Mouse (Mus musculus): ENCODE data around the gene Hdac4. TPM values are rescaled to one million over a fixed set of nuclear protein-coding genes. Genes with fewer than 3 reads are reported as not detected.

Gene Hdac4
- total RNA-seq, 4 experiments from 2014 or later, result 45.6 to 69.5 (median 56.6) TPM

DNA sequence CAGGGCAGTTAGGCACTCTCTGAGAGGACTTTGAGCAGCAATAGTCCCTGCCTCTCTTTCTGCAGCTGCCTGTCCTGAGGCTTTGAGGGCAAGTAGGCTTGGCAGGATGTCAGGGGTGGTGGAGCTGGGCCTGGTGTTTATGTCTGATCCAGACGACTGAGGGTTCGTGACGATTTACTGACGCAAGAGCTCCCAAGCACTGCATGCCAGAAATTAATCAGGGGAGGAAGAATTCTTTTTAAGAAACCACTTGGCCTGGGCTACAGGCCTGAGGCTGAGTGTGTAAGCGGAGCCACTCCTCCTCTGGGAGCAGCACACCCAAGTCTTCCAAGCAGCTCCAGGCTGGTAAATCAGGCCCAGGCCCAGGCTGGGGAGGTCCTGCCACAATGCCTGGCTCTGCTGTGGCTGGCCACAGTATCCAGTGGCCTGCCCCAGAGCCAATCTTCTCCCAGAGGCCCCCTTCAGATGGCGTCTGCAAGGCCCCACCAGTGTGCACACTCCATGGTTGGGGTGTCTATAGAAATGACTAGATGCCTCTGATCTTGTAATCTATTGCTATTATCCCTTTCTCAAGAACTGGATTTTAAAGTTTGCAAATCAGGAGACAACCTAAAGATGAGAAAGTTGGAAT, 64.9 kb downstream of the Hdac4 start:
- DNase-seq (ENCODE audit: low spot score), result peak; percentile 82

DNA sequence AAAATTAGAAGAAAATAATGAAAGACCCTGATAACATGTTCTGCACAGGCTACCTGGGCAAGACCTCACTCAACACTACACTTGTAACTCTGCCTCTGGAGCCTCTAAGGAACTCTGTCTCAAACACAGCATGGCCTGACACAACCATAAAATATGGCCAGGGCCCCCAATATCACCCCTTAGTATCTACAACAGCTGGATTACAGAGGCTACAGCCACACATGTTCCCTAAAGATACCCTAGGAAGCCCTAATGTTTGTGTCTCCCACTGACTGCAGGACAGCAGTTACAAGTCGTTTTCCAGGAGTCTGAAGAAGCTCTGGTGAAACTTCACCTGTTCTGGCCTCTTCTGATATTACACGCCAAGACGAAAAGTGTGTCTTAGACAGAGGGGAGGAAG, 65.7 kb downstream of the Hdac4 start:
- no peak for DNase-seq (ENCODE audit: low spot score)

DNA sequence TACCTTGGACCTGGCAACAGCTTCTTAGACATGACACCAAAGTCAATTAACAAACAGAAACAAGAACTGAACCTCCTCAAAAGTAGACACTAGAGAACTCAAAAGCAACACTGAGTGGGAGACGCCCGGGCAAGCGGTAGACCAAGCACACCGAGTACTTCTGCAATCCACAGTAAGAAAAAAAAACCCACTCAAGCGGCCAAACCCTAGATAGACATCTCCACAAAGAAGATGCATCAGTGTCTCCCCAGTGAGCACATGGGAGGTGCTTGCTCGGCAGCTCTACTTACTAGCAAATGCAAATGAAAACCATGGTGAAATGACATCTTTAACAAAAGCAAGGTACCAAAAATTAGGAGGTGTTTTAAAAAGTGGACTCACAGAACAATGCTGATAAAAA, 67.7 kb downstream of the Hdac4 start:
- DNase-seq (ENCODE audit: low spot score), result no peak

DNA sequence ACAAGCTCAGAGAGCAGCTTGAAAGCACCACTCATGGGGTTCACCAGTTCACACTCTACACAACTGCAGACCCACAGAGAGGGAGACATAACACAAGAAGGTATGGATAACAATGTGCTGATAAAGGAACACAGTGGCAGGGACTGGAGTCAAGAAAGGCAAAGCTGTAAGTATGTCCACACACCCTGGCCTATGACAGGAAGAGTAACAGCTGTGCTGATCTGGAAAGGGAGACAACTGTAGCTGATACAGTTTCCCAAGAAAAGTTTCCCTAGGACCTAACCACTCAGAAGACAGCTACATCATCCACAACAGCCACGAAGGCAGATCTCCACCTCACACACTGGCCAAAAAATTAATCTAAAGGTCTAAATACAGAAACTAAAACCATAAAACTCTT, 68.1 kb downstream of the Hdac4 start:
- DNase-seq (ENCODE audit: low spot score), result no peak

DNA sequence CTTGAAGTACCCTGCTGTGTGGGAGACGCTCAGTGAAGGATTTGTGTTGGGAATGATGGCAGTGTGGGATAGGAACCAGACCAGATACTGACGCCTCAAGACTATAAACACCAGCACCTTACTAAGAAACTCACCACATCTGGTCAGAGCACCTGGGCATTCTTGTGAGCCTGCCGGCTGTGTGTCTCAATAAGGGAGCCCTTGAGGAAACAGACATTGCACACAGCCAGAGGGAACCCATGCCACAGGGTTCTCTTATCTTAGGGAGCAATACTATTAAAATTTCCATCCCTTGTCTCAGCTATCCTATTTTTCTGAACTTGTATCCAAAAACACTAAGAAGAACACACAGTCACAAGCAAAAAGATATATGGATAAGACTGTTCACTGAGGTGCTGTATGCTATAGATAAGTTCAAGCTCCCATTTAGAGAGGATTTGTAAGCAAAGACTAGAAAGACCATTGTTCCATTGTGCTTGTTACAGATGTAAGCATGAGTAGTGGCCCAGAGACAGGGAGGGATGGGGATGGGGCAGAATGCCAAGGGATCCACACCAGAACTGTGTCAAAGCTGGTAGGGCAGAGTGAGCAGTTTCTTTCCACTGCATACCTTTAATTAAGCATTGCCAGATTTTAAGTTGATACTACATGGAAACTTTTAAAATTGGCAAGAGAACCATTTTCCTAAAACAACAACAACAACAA, 70.8 kb downstream of the Hdac4 start:
- DNase-seq (ENCODE audit: low spot score), result no peak

DNA sequence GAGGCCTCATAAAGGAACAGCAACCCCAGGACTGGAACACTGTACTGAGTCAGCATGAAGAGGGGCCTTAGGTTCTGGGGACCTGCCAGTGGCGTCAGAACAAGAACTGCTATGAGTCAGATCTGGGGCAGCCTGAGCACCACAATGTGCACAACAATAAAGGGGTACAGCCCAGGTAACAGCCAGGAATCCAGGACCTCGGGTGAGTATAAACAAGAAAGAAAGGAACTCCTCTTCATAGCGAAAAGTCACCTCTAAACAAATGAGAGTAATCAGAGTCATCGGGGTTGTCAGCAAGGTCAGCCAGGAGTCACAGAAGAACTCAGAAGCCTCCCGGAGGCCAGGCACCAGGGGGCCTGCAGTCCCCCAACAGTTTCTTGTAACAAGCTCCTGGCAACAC, 76.2 kb downstream of the Hdac4 start:
- DNase-seq (ENCODE audit: low spot score), result no peak

DNA sequence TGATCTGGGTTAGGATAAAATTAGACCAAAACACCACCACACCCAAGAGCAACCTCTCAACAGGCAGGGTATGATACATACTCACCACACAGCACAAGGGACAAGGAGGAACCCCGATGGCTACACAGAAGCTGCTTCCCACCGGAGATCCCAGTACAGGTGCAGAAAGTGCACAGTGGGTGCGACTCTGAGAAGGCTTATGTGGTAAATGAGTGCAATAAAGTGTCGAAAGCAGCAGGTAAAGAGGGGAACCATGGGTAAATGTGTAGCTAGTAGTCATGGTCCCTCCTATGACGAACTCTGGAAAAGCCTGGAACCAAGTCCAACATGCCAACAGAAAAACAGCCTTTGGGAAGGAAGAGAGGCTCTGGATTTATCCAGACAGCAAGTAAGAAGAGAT, 77.9 kb downstream of the Hdac4 start:
- no peak for DNase-seq (ENCODE audit: low spot score)

DNA sequence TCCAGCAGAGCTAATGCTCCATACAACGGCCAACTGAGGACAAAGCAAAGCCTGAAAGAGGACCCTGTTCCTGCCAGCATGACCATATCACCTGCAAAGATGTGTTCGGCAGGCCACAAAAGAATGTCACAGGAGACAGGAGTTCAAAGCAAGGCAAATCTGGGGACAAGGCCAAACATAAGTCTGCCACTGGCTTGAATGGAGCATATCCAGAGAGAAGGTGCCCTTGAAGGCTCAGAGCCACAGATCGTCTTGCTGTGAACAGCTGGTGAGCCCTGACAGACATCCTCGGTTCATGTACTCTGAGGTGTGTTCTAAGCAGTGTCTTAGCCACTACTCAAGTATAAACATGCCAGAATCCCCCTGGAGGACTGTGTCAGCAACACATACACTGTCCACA, 79.3 kb downstream of the Hdac4 start:
- no peak for DNase-seq (ENCODE audit: low spot score)

DNA sequence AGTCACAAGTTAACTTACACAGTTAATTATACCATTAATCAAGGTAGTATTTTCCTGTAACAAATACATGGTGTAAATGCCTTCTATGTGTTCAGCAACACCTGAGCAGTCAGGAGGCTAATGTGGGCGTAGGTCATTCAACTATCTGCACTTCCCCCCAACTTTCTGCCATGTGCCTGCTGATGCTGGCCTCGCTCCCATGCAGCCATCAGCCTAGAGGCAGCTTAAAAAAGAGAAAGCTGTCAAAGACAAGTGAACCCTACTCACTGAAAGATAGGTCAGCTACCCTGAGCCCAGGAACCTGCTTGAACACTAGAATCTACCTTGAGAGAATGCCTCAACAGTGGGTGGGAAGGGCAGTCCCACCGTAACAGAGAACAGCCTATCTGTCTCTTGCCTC, 81.4 kb downstream of the Hdac4 start:
- no peak for DNase-seq (ENCODE audit: low spot score)

DNA sequence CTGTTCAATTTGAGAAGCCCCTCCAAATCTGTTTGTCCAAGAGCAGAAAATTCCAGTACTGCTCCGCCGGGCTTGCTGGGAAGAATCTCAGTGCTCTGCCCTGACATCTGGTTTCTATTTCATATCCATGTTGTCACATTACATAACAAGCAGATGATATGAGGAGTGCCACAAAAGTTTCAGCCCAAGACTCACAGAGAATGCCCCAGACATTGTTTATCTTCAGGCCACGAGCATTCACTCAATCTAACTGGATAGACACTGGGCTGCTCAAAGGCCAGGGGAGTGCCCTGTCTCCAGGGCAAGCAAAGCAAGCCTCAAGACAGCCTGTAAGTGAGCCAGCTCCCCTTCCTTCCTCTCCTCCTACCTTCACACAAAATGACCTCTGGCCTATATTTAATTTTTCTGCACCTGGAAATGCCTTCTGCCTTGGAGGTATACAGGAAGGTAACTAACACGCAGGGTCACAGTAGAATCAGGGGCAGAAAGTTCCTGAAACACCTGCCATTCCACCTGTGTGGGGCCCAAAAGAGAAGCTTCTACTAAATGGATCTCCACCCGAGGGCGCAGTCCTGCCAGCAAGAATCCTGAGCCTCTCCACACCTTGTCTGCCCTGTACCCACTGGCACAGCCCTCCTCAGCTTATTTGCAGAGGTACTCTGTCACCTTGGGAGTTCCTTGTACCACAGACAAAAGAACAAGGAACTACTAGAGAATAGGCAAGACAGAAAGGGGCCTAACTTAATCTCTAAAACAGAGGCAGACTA, 82.1 kb downstream of the Hdac4 start:
- DNase-seq (ENCODE audit: low spot score), result no peak

DNA sequence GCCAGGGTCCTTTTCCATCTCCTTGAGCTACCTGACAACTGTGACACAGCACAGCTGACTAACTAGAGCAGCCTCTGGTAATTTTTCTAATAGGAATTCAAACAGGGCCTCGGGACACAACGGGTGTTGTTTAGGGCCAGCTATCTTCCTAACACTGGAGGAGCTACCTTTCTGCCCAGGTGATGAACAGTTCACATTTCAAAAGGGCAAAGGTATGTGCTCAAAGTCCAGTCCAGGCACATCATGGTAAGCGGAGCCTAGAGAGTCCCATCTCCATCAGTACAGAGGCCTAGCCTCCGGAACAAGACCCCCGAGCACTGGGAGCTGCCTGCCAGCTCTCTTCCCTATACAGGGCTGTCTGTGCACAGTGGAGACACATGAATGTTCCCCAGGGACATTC, 82.9 kb downstream of the Hdac4 start:
- DNase-seq (ENCODE audit: low spot score), result no peak

DNA sequence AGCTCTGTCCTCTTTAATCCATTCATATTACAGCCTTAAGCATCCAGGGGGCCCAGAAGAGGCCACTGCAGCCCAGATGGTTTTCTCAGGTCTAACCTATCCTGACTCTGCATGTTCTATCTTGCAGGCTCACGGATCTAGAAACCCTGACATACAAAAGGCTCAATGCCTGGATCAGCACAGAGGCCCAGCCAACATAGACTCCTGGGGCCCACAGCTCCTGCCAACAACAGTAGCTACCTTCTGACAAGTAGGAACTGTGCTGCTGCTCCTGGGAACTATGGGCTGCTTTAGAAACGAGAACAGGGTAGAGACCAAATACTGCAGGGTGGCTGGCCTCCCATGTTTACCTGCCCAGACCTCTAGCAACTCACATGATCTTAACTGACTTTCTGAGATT, 83.9 kb downstream of the Hdac4 start:
- no peak for DNase-seq (ENCODE audit: low spot score)

DNA sequence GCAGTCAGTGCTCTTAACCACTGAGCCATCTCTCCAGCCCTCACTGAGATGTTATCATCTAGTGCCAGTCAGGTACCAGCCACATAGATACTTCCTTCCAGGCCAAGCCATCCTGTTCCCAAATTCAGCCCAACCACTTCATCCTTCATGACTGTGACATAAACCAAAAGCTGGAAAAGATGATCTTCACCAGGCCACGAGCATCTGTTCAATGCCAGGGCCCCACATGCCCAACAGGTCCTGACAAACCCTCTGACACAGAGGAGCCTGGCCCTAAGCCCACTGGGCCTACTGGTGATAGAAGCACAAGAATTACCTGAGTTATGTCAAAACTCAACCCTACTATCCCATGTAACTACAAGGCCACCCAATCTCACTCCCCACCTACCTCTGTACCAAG, 84.5 kb downstream of the Hdac4 start:
- no peak for DNase-seq (ENCODE audit: low spot score)

DNA sequence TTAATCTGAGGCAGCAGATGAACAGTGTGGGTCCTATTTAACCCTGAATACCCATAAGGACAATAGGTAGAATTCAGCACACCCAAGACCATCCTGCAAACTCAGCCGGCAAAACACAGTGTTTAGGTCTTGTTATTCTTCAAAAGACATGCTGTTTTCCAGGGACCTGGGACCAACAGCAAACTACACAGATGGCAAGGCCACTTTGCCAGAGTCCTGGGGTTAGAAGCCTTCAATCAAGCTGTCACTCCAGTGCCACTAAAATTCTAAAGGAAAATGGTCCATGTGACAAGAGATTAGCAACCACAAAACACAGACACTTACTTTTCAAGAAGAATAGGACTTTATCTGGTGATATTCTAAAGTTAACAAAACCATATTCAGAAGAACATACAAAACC, 86.3 kb downstream of the Hdac4 start:
- no peak for DNase-seq (ENCODE audit: low spot score)

DNA sequence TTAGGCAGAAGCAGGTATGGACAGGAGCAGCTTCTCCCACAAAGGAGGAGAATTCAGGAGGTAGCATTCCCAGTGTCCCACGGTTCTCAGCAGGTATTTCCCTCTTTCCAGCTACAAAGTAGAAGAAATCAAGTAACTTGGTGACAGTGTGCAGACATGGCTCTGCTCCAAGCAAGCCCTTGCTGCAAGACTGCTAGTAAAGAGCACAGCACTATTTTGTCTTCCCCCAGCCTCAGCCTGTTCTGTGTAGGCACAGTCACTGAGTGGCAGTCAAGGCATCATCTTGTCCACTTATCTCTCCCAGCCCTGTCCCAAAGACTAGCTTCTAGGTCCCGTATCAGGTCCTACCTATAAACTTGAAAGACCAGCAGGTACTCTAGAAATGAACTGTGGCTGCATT, 86.9 kb downstream of the Hdac4 start:
- DNase-seq (ENCODE audit: low spot score), result no peak

DNA sequence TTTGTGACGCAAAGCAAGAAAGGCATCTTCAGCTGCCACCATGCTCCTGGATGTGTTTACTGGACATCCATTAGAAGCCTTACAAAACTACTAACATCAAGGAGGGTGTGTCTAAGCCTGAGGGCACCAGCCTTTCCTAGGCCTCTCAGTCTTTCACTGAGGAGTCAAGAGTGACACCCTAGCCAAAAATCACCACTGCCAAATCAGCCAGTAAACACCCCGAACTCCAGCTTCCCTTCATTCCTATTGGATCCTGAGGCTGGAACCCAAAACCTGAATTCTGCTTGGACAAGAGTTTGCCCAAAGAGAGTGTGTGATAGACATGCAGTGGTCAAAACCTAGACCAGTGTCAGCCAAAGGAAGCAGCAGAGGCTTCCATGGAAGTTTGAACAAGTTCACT, 87.5 kb downstream of the Hdac4 start:
- no peak for DNase-seq (ENCODE audit: low spot score)

DNA sequence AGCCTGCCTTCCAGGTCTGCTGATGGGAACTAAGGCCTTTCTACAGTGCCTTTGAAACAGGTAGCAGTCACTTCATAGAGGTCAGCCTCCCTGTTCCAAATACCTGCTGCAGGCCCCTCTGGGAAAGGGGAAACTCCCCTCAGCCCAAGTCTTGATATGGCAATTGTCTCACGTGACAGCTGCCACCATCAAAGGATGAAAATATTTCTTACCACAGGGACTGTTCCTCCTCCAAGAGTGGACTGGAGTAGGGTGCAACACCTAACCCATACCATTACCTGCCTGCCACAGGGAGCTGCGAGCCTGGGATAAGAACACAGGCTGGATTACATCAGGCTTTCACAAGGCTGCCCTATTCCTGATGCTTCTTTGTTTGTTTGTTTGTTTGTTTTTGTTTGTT, 88.0 kb downstream of the Hdac4 start:
- no peak for DNase-seq (ENCODE audit: low spot score)

DNA sequence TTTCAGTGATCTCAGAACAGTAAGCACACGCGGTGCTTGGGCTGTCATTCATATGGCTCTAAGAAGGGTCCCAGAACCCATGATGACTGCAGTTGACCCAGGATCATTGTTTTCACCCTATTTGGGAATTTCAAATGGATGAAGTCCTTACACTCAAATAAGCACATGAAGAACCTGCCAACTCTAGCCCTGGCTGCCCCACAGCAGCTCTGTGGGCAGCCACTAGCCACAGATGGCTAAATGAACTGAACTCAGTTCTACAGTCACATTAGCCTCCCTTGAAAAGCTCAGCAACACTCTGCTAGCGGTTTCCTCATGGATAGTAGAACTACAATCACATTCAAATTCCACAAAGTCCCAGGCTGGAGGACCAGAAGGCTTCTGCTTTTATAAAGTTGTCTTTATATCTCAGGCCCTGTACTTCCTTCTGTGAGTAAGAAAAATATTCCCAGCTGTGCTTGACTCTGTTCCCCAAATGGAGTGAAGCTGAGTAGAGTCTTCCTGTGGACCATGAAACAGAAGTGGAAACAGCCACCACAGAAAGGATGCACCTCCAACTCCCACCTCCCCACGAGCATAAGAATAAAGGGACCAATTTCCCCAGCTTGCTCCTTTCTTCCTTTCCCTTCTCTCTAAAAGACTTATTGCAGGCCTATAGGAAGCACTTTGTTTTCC, 88.9 kb downstream of the Hdac4 start:
- DNase-seq (ENCODE audit: low spot score), result no peak

DNA sequence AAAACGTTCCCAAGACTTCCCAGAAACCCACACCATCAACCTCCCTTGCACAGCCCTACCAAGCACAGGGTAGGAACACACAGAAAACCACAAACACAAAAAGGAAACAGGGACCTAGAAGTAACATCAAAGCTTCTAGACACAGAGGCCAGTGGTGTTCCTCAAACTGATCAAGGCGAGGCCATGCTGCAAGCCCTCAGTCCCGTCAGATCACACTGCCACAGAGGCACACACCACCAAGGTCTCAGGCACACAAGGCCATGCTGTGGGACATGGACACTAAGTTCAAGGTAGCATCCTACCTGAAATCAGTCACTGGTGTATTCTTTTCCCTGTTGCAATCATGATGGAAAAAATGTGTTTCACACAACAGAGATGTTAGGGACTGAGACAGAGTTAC, 90.8 kb downstream of the Hdac4 start:
- DNase-seq (ENCODE audit: low spot score), result no peak

DNA sequence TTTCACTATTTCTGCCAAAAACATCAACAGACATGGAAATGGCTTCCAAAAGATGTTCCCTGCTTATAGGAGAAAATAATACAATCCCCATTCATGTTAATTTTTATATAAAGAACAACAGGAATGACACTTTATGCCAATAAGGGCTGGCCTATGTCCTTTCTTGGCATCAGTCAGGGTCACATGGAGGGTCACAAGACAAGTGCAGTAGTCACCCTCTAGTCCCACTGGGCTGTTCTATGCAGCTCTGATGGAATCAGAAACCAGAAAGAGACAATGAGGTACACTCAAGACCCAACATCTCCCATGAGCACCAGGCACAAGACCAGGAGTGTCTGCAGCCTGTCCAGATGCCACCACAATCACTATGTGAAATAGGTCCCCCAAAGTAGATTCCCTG, 91.5 kb downstream of the Hdac4 start:
- no peak for DNase-seq (ENCODE audit: low spot score)

DNA sequence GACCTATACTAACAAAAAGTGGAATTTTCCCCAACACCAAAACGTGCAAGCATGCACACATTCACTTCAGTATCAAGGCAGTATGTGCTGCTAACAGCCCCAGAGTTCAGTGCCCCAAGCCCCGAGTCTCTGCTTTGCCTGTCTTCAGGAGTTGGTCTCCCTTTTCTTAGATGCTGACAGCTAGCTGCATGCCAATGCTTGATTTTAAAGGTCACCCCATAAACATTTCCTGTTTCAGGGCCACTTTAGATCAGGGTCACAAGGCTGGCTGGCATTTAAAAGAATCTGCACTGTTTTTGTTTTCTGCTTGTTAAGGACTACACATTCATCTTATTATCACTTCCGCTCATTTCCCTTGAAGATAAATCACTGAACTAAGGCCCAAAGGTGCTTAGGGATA, 92.1 kb downstream of the Hdac4 start:
- DNase-seq (ENCODE audit: low spot score), result no peak

DNA sequence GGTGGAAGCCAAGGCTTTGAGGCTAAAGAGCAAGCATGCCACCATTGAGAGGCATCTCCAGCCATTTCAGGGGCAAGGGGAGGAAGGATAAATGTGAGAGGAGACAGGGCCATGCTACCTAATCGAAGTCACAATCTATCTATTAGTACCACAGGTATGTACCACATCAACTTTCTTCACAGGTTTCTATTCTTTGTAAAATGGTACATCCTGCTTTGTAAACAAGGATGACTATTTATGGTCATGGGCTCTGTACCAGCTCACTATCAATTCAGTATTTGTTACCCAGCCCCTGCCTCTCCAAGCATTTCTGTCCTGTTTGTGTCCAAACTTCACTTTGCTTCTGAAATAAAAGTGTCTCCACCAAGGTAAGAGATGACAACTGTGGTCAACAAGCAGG, 92.7 kb downstream of the Hdac4 start:
- DNase-seq (ENCODE audit: low spot score), result no peak

Data from heart, adult 8-10 months (tissue).